Mouse (Mus musculus): Measurements from ENCODE around the gene Os9. TPM values are rescaled to one million over a fixed set of nuclear protein-coding genes. Genes with fewer than 3 reads are reported as not detected.
A peak's percentile ranks its signal among the peaks of the same experiment; 100 is the strongest.

Os9 gene
- polyA plus RNA-seq (2015; fragmentation: Nextera tagmentation; extraction: Ambion mirVana): 78.8 and 81.4 TPM in 2 replicates

DNA sequence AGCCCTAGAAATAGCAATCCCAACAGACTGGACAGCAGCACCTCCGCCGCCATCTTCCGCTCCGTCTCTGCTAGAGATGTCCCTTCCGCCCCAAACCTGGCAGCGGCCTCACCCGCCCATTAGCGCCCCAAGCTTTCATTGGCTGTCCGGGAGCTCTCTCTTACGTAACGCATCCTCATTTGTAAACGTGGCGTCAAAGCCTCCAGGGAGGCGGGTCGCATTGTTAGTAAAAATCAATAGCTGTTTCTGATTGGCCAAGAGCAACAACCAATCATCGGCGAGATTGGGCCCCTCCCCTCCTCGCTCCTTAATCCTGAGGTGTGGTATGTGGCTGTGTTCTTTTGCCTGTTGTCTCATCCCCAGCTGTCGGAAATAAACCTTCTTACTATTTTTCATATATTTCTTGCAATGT, at the start of gene Os9:
TSS of gene Os9 (minus strand) at position 66 of the 412 bp plus-strand sequence.
- peak within 1 kb of the TSS; percentile 66 for H3K27ac ChIP-seq (ENCODE audit: low read depth)
- ATAC-seq: peak; percentile 97
- peak within 1 kb of the TSS; percentile 84 for H3K9ac ChIP-seq (replicated peaks)
- WGBS (ENCODE audit: insufficient replicate concordance): under 1% methylated on average over 19 of the region's 19 CpGs
- H3K4me2 ChIP-seq (ENCODE audit: low read depth, low read length): peak within 1 kb of the TSS; percentile 81
- H3K27me3 ChIP-seq (ENCODE audit: insufficient read depth, low read length): no peaks in the 10 kb centered on the region
- H3K9me3 ChIP-seq (ENCODE audit: low read length): no peaks in the 10 kb centered on the region
- peaks cover 23% of the 10 kb centered on the region for H3K36me3 ChIP-seq (replicated peaks; ENCODE audit: insufficient read depth, low read length)
- H3K4me3 ChIP-seq (ENCODE audit: low read depth, low read length): peak within 1 kb of the TSS; percentile 87
- peak; percentile 97 for DNase-seq
- TF ChIP-seq EP300 (IDR thresholded peaks at IDR 0.05; ENCODE audit: low read depth) (peak; percentile 88), CTCF (IDR thresholded peaks at IDR 0.05; ENCODE audit: low read depth) (no peak)
- peaks cover 27% of the 10 kb centered on the region for H3K4me1 ChIP-seq (ENCODE audit: insufficient read depth)

DNA sequence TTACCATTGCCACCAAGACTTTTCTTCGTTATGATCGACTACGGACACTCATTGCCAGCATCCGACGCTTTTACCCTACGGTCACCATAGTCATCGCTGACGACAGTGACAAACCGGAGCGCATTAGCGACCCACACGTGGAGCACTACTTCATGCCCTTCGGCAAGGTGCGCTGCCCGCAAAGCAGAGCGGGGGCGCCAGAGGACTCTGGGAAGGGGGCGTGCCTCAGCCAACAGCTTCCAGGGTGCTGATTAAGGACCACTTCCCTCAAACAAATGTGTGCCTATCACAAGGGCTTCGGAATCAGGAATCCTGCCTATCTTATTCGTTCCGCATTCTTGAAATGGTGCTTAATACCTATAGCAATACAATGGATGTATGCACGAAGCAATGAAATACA, 49.1 kb upstream of the Os9 start:
- Histone ChIP-seq H3K4me3 (ENCODE audit: low read depth, low read length) (peak overlapping the region; percentile 43; the same call in 1 of the 2 replicates), H3K9ac (replicated peaks) (no peak overlapping the region), H3K27me3 (ENCODE audit: insufficient read depth, low read length) (0 out of 2 replicates have a peak, but pooled peaks cover 3% of the 10 kb centered on the region), H3K4me2 (ENCODE audit: low read depth, low read length) (peak overlapping the region; percentile 74), H3K36me3 (replicated peaks; ENCODE audit: insufficient read depth, low read length) (peaks cover 16% of the 10 kb centered on the region), H3K27ac (ENCODE audit: low read depth) (no peak overlapping the region), H3K4me1 (ENCODE audit: insufficient read depth) (peaks cover 26% of the 10 kb centered on the region), H3K9me3 (ENCODE audit: low read length) (no peaks in the 10 kb centered on the region)
- DNase-seq: peak; percentile 55
- no peak for ATAC-seq
- TF ChIP-seq CTCF (IDR thresholded peaks at IDR 0.05; ENCODE audit: low read depth) (peak; percentile 47), EP300 (IDR thresholded peaks at IDR 0.05; ENCODE audit: low read depth) (no peak)
- WGBS (ENCODE audit: insufficient replicate concordance): 27% methylated on average over 22 of the region's 22 CpGs

DNA sequence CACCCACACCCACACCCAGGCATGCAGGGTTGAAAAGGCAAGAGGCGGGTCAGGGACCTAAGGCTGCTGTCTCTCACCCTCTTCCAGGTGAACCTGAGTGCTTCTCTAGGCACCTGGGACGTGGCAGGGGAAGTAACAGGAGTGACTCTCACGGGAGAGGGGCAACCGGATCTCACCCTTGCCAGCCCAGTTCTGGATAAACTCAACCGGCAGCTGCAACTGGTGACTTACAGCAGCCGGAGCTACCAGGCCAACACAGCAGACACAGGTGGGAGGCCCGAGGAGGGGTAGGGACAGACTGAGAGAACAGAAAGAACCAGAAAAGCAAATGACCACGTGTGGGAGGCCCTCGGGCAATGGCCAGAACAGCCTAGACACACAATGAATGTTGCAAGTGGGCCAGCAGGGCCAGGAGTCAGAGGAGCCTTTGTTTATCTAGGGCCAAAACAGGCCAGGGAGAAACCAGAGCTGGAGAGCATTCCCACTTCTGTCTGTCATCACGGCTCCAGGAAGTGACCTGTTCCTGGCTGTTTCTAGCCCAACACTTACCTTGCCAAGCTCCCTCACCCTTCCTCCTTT, 46.8 kb upstream of the Os9 start:
- Histone ChIP-seq H3K36me3 (replicated peaks; ENCODE audit: insufficient read depth, low read length) (peaks cover 16% of the 10 kb centered on the region), H3K27me3 (ENCODE audit: insufficient read depth, low read length) (0 out of 2 replicates have a peak, but pooled peaks cover 3% of the 10 kb centered on the region), H3K4me2 (ENCODE audit: low read depth, low read length) (peak overlapping the region; percentile 80), H3K9me3 (ENCODE audit: low read length) (no peaks in the 10 kb centered on the region), H3K27ac (ENCODE audit: low read depth) (peak overlapping the region; percentile 95), H3K4me1 (ENCODE audit: insufficient read depth) (peaks cover 32% of the 10 kb centered on the region), H3K4me3 (ENCODE audit: low read depth, low read length) (peak overlapping the region; percentile 66), H3K9ac (replicated peaks) (peak overlapping the region; percentile 92; the same call in 1 of the 2 replicates)
- ATAC-seq: peak; percentile 46
- WGBS (ENCODE audit: insufficient replicate concordance): 45% methylated on average over 10 of the region's 10 CpGs
- peak; percentile 63 for DNase-seq
- TF ChIP-seq EP300 (IDR thresholded peaks at IDR 0.05; ENCODE audit: low read depth): no peak
- no peak for TF ChIP-seq CTCF (IDR thresholded peaks at IDR 0.05; ENCODE audit: low read depth)

DNA sequence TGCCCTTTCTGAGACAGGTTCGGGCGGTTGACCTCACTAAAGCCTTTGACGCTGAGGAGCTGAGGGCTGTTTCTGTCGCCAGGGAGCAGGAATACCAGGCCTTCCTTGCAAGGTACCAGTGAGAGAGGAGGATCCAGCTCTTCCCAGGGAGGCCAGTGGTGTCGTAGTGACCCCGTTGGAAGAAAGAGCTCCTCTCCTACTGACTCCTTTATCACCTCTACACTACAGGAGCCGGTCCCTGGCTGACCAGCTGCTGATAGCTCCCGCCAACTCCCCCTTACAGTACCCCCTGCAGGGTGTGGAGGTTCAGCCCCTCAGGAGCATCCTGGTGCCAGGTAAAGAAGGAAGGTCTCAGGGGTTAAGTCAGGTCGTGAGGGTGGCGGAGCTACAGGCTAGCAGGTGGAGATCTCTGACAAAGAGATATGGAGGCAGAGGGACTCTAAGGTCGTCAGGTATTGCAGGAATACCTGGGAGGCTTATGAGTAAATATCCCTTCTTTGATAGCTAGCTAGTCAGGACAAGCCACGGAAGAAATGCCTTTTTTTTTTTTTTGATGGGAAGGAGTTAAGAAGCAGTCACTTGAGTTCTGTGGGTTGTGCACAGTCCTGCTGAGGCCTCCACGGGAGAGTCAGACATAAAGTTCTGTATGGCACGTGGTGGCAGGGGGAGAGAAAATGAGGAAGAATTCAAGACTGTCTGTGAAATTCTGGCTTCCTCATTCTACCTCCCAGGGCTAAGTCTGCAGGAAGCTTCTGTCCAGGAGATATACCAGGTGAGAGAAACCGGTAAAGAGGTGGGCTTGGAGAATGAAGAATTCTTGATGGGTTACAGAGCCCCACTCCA, 46.1 kb upstream of the Os9 start:
- H3K27me3 ChIP-seq (ENCODE audit: insufficient read depth, low read length): 0 out of 2 replicates have a peak, but pooled peaks cover 3% of the 10 kb centered on the region
- TF ChIP-seq CTCF (IDR thresholded peaks at IDR 0.05; ENCODE audit: low read depth) (no peak), EP300 (IDR thresholded peaks at IDR 0.05; ENCODE audit: low read depth) (no peak)
- peak overlapping the region; percentile 92; the same call in 1 of the 2 replicates for H3K9ac ChIP-seq (replicated peaks)
- H3K4me3 ChIP-seq (ENCODE audit: low read depth, low read length): peak overlapping the region; percentile 66
- peaks cover 32% of the 10 kb centered on the region for H3K4me1 ChIP-seq (ENCODE audit: insufficient read depth)
- no peak for DNase-seq
- H3K9me3 ChIP-seq (ENCODE audit: low read length): no peaks in the 10 kb centered on the region
- peaks cover 12% of the 10 kb centered on the region for H3K36me3 ChIP-seq (replicated peaks; ENCODE audit: insufficient read depth, low read length)
- H3K4me2 ChIP-seq (ENCODE audit: low read depth, low read length): peak overlapping the region; percentile 80
- 30% methylated on average over 15 of the region's 15 CpGs for WGBS (ENCODE audit: insufficient replicate concordance)
- peak overlapping the region; percentile 95 for H3K27ac ChIP-seq (ENCODE audit: low read depth)
- no peak for ATAC-seq

DNA sequence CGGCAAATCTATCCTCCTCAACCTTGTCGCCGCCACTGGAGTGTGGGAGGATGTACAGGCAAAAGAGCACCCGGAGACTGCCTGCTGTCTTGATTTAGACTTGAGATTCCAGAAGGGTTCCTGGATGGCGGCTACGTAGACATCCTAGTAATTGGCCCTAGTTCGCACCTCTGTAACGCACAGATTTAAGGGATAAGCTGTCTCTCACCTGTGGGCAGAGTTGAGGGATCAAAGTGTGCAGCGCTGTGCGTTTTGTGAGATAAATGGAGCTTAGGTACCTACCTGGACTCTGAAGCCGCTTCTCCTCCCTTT, 45.4 kb upstream of the Os9 start:
- peak overlapping the region; percentile 95 for H3K27ac ChIP-seq (ENCODE audit: low read depth)
- DNase-seq (no peak), ATAC-seq (no peak)
- H3K9ac ChIP-seq (replicated peaks): peak overlapping the region; percentile 92
- peak overlapping the region; percentile 66 for H3K4me3 ChIP-seq (ENCODE audit: low read depth, low read length)
- no peak for TF ChIP-seq CTCF (IDR thresholded peaks at IDR 0.05; ENCODE audit: low read depth)
- no peak for TF ChIP-seq EP300 (IDR thresholded peaks at IDR 0.05; ENCODE audit: low read depth)
- 0 out of 2 replicates have a peak, but pooled peaks cover 3% of the 10 kb centered on the region for H3K27me3 ChIP-seq (ENCODE audit: insufficient read depth, low read length)
- peaks cover 32% of the 10 kb centered on the region for H3K4me1 ChIP-seq (ENCODE audit: insufficient read depth)
- H3K4me2 ChIP-seq (ENCODE audit: low read depth, low read length): peak overlapping the region; percentile 80
- peaks cover 8% of the 10 kb centered on the region for H3K36me3 ChIP-seq (replicated peaks; ENCODE audit: insufficient read depth, low read length)
- no peaks in the 10 kb centered on the region for H3K9me3 ChIP-seq (ENCODE audit: low read length)
- WGBS (ENCODE audit: insufficient replicate concordance): 12% methylated on average over 11 of the region's 11 CpGs
